Mouse (Mus musculus): ENCODE data around the gene Fnbp1. TPM values are rescaled to one million over a fixed set of nuclear protein-coding genes. Genes with fewer than 3 reads are reported as not detected.

Fnbp1 gene
- polyA plus RNA-seq, 1 experiment from 2014 or later, result 59.9 TPM

- no peak for DNase-seq (ENCODE audit: low spot score)
These were observed 14.6 kb downstream of the Fnbp1 start for GRCm38 (mm10) chr2:31127219-31127618.

DNA sequence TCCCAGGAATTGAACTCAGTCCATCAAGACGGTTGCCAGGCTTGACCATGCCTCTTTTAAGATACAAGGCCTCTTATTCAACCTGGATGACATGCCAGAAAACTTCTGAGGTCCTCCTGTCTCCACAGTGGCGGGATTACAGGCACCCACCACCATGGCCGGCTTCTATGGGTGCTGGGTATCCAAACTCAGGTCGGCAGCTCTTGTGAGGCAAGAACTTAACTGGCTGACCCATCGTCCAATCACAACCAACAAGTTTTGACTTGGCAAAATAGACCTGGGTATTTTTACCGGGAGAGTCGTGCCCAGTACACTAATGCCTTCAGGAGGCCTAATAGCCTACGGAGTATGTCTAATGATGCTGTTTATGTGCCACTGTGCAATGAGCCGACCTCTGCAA is 15.8 kb downstream of the Fnbp1 start:
- no peak for DNase-seq (ENCODE audit: low spot score)

DNA sequence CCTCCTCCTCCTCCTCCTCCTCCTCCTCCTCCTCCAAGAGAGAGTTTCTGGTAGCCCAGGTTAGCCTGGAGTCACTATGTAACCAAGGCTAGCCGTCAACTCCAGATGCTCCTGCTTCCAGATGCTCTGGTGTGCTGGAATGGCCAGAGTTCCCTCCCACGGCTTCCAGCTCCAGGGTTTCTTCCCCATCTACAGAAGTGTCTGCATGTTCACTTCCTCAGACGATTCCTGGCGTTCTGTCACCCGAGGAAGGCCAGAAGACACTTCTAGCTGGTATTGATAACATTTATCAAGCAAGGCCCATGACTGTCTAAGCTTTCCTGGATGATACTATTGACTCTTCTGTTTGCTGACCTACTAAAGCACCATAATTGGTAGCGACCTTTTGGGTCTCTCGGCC is 16.7 kb downstream of the Fnbp1 start:
- no peak for DNase-seq (ENCODE audit: low spot score)

DNA sequence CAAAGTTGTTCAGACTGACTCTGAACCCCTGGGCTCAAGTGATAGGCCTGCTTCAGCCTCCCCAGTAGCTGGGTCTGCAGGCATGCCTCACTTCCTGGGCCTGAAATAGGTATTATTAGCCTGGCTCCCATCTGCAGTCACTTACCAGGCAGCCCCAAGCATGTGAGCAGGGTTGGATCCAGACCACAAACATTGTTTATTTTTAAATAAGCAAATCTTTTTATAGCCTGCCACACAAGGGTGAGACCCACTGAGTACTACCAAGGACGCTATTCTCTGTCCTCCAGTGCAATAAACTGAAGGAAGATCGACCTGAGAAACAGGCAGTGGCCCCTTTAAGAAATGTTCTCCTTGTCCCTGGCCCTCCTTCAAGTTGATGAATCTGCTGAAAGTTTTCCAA is 17.1 kb downstream of the Fnbp1 start:
- no peak for DNase-seq (ENCODE audit: low spot score)

DNA sequence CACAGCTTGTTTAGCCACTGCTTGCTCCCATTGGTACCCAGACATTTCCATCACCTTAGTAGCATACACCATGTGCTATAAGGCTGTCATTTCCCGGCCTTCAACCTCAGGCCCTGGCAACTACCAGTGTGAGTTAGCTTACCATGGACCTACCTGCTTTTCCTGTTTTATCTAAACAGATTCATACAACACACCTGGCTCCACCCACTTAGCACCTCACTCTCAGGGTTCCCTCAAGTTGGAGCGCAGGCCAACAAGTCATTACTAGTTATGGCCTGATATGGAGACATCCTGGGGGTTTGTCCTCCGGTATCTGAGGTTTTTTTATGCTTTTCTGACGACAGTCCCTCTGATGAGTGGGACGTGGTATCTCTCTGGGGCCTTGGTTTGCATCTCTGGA is 18.3 kb downstream of the Fnbp1 start:
- no peak for DNase-seq (ENCODE audit: low spot score)

- no peak for DNase-seq (ENCODE audit: low spot score)
These were observed 19.0 kb downstream of the Fnbp1 start for GRCm38 (mm10) chr2:31122806-31123205.

- no peak for DNase-seq (ENCODE audit: low spot score)
These were observed 20.6 kb downstream of the Fnbp1 start for GRCm38 (mm10) chr2:31121131-31121693.

DNA sequence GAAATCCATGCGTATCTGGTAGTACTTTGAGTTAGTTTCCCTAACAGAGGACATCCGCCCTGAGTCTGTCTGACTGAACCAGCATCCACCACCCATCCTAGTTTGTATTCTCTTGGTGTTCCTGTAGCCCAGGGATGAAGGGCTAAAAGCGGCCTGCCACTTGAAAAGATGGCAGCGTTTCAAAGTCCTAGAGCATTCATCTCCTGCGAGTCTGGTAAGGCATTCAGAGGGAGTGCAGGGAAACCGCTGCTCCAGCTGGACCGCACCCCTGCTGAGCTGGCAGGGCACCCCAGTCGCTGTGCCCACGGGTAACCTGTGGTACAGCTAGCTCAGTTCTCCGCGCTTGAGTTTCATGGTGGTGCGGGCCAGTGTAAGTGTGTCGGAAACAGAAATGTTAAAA is 22.0 kb downstream of the Fnbp1 start:
- DNase-seq (ENCODE audit: low spot score), result no peak

GRCm38 (mm10) chr2:31118639-31119380 is 23.0 kb downstream of the Fnbp1 start:
- DNase-seq (ENCODE audit: low spot score), result no peak

DNA sequence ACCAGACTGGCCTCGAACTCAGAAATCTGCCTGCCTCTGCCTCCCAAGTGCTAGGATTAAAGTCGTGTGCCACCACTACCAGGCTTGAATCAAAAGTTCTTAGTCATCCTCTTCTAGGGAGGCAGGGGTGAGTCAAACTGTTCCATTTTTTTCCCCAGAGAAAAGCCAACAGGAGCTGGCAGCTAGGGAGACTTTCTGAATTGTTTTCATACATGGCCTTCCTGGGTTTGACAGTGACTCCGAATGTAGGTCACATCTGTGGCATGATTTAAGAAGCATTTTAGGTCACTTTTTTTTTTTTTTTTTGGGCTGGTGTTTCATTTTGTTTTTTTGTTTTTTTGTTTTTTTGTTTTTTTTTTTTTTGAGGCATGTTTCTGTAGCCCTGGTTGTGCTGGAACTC is 23.6 kb downstream of the Fnbp1 start:
- DNase-seq (ENCODE audit: low spot score), result peak; percentile 78

GRCm38 (mm10) chr2:31115943-31116731 is 25.7 kb downstream of the Fnbp1 start:
- peak; percentile 91 for DNase-seq (ENCODE audit: low spot score)

DNA sequence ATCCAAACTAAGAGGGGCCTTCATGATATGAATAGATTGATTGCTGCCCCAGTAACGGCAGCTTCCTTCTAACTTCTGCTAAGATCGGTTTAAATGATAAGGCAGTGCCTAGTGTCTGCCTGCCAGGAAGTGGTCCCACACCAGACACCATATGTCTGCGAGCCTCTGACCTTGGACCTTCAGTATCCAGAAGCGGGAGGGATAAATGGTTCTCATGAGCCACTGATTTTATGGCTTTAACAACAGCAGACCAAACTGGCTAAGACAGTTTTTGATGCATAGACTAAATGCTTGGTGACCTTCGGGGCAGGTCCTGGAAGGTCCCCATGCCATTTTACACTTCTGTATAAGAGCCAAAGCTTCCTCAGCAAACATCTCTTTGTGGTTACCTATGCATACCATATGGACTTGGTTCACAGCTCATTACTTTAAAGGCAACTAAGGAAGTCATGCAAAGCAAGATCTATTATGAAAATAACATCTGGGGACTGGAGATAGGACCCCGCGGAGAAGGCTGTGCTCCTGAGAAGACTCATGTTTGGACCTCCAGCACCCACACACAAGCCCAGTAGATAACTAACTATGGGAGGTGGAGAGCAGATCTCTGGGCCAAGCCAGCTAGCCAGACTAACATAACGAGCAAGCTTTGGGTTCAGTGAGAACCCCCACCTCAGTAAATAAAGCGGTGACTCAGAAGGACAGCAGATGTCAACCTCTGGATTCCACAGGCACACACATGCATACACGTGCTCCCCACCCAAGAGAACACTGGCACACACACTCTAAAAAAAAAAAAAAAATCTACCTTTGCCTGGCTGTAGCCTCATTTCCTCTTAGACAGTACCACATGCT is 26.5 kb downstream of the Fnbp1 start:
- DNase-seq (ENCODE audit: low spot score), result peak; percentile 57

- no peak for DNase-seq (ENCODE audit: low spot score)
These were observed 27.6 kb downstream of the Fnbp1 start for GRCm38 (mm10) chr2:31114205-31114604.

GRCm38 (mm10) chr2:31111685-31112084 is 30.1 kb downstream of the Fnbp1 start:
- DNase-seq (ENCODE audit: low spot score), result no peak

DNA sequence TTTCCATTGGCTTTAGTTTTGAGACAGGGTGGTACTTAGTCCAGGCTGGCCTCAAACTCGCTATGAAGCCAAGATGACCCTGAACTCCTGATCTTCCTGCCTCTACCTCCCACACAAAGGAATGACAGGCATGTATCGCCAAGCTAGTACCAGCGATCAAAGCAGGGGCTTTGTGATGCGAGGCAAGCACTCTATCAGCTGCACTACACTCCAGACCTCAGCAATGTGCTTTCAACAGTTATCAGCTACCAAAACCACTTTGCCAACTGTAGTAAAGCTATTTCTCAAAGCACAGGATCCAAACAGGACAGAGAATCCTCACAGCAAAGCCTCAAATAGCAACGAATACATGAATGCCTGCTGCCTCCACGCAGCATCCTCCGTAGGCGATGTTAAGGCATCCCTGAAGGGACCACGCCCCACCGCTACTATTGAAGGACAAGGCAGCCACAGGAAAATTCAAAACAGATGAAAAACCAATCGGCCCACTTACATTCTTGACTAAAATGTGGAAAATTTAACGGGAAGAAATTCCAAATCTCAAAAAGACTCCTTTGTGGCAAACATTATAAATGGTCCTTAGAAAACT is 31.8 kb downstream of the Fnbp1 start:
- DNase-seq (ENCODE audit: low spot score), result no peak

GRCm38 (mm10) chr2:31108186-31108585 is 33.6 kb downstream of the Fnbp1 start:
- peak; percentile 59 for DNase-seq (ENCODE audit: low spot score)

GRCm38 (mm10) chr2:31106621-31107320 is 35.0 kb downstream of the Fnbp1 start:
- DNase-seq (ENCODE audit: low spot score), result no peak

GRCm38 (mm10) chr2:31106004-31106403 is 35.8 kb downstream of the Fnbp1 start:
- DNase-seq (ENCODE audit: low spot score), result no peak

DNA sequence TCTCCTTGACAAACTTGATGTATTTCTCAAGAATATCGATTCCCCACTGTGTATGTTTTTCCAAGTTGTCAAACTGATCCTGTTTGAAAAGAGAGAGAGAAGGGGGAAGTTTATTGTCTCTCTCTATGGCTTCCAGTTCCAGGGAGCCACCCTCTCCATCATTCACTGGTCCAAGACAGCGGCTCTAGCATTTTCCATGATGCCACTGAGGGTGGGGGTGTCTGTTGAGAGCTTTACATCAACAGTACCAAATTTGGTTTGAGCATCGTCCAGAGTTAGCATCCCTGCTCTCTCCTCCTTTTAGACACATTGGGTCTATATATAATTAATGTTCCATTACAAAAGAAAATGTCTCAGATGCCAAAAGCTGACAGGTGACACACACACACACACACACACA is 36.5 kb downstream of the Fnbp1 start:
- no peak for DNase-seq (ENCODE audit: low spot score)

- no peak for DNase-seq (ENCODE audit: low spot score)
These were observed 38.5 kb downstream of the Fnbp1 start for GRCm38 (mm10) chr2:31103321-31103720.
